Mouse (Mus musculus) monocyte, adult 5-6 weeks (primary cell): ENCODE data around the gene Zbbx. TPM values are rescaled to one million over a fixed set of nuclear protein-coding genes. Genes with fewer than 3 reads are reported as not detected.

Source experiments
- ATAC-seq: fragments of 153-309, 156-312 bp; replicated peaks from 2 replicates; pipeline ENCODE4 v1.8.0; 2017; ENCODE audit warnings: mild to moderate bottlenecking; ENCODE audit not compliant: low TSS enrichment, insufficient number of reproducible peaks, severe bottlenecking, poor library complexity, low FRiP score
- total RNA-seq: library from RNA; stranded (forward); fragments of 200-1000, 200-491, 200-594 nt; gene quantifications from 3 replicates; pipeline ENCODE4 v1.2.3, GENCODE M21; 2017

The Zbbx gene
- total RNA-seq: not detected in 3 replicates

DNA sequence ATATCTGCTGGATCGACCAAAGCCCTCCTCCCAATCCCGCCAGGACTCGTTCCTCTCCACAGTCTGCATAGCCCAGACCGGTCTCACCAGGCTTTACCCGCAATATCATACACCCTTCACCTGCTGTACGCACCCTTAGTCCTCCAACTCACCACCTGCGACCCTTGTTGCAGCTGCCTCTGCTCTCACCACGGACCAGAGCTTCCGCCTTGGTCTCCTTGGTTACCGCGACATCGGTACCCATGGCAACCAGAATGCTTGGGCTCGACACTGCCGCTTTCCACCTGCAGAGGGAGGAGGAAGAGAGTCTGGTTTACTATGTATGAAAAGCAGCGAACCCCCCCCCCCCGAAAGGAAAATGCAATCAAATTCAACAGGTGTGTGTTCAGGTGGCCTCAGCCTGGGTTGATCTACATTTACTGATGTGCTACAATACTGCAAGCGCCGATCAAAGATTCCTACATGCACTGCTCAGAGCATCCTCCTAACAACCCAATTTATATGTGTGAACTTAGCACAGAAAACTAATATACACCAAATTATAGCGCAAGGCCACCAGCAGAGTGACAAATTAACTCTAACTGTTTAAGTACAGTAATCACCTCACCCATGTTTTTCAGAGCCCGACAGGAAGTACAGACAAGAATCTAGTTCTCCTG is at the start of gene Zbbx:
Zbbx (minus strand) TSS at position 197 of the 659 bp plus-strand sequence.
- no peak for ATAC-seq

DNA sequence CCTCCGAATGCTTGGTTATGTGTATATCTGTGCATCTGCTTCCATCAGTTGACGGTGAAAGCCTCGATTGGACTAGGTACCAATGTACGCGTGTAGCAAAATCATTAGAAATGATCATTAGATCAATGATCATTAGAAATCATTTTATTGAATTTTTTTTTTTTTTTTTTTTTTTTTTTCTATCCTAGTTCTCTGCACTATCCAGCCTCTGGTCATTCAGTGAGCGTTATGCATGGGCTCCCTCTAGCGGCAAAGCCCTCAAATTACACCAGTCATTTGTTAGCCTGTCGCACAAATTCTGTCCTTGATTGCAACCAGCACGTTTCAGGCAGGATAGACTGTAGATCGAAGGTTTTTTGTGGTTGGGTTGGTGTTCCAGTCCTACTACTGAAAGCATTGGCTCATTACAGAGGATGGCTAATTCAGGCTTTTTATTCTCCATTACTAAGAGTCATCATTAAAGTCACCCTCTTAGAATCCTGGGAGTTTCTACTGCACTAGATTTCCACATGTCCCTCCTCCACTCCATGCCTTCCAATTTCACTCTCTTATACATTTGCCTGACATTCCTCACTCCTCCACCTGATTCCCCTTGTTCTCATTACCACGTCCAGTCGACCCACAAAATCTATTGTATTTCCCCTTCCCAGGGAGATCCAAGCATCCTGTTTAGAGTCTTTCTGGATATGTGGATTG is 38.1 kb upstream of the Zbbx start:
- peak; percentile 80; the same call in 1 of the 2 replicates for ATAC-seq

- no peak for ATAC-seq
These were observed 17.8 kb upstream of the Zbbx start for GRCm38 (mm10) chr3:75182606-75183005.

- no peak for ATAC-seq
These were observed 23.0 kb downstream of the Zbbx start for GRCm38 (mm10) chr3:75141876-75142275.

- ATAC-seq: no peak
These were observed 60.0 kb downstream of the Zbbx start for GRCm38 (mm10) chr3:75104867-75105266.

DNA sequence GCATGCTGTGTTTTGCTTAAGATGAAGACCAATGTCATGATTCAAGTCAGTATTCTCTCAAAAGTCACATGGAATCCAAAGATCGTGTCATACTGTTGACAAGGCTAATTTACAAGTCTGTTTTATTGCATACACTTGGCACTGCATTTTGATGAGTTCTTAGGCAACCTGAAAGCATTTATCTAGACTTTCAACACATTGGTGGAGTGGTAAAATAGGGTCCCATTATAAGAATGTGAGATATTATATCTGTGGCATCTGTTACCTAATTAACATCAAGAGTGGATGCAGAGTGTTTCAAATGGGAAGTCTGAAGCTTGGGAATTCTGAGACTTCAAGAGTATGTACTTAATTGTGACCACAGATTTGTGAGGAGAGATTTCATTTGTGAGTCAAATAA is 79.1 kb downstream of the Zbbx start:
- ATAC-seq: no peak

- no peak for ATAC-seq
These were observed 85.9 kb downstream of the Zbbx start for GRCm38 (mm10) chr3:75078906-75079305.

DNA sequence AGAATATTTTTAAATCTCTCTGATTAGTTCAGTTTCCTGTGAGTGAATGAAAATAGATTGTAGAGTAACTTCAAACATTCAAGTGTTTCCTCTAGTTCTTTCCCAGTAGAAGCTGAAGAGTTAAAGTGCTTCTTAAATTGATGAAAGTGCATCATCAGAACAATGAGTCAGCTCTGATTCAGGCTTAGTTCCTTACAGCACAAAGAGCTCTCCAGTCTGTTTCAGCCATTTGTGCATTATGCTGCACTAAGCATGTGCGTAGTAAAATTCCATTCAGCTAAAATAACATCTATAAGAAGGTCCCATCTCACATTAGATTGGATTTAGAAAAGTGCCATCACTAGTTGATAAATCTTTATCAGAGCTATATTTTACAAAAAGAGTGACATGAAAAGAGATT is 155.1 kb downstream of the Zbbx start:
- ATAC-seq: no peak

Other genes with a start within 250 kb of the Zbbx start
- not detected in 3 replicates for gene Serpini2, start 105.0 kb upstream of the Zbbx start, total RNA-seq